Mouse (Mus musculus): ENCODE data around the gene Pdcd11.

DNA sequence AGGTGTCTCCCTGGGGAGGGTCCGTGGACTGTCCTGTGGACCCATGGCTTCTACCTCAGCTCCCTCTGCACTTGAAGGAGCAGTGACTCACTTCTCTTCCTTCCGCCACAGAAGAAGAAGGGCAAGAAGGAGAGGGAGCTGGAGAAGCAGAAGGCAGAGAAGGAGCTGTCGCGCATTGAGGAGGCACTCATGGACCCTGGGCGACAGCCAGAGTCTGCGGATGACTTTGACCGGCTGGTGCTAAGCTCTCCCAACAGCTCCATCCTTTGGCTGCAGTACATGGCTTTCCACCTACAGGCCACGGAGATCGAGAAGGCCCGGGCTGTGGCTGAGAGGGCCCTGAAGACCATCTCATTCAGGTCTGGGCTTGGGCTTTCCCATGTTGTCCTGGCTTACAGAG, 37.6 kb downstream of the Pdcd11 start:
- TF ChIP-seq CTCF (IDR thresholded peaks at IDR 0.05; ENCODE audit: control insufficient read depth, insufficient read depth, insufficient replicate concordance, low read depth, low read length): no peak
- TF ChIP-seq POLR2A (IDR thresholded peaks at IDR 0.05; ENCODE audit: control insufficient read depth, low read depth, low read length): no peak
